Mouse (Mus musculus) embryonic fibroblast, embryonic 13.5 days (primary cell): ENCODE results near the gene Slfn5.

ENCODE experiments used
- CTCF ChIP-seq: IDR thresholded peaks from 2 replicates; pipeline ENCODE4 v1.5.1; 2011; ENCODE audit warnings: mild to moderate bottlenecking, control low read depth, low read length, moderate library complexity, borderline replicate concordance; ENCODE audit not compliant: insufficient read depth
- POLR2A ChIP-seq: IDR thresholded peaks from 2 replicates; pipeline ENCODE4 v1.6.1; 2011; ENCODE audit warnings: low read depth, mild to moderate bottlenecking, control low read depth, low read length, moderate library complexity

DNA sequence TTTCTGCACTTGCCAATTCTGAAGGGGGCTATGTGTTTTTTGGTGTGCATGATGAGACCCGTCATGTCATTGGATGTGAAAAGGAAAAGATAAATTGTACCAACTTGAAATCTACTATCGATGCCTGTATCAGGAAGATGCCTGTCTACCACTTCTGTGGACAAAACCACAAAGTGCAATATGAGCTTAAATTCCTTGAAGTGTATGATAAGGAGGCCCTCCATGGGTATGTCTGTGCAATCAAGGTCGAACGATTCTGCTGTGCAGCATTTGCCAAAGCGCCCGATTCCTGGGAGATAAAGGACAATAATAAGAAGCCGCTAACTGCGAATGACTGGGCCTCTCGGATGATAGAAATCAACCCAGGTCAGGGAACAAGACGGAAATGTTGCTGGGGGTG lies 5.8 kb downstream of the Slfn5 start:
- no peak for TF ChIP-seq POLR2A
- no peak for TF ChIP-seq CTCF
